Mouse (Mus musculus) liver, embryonic 14.5 days (tissue): ENCODE results near the gene Vav3. TPM values are rescaled to one million over a fixed set of nuclear protein-coding genes. Genes with fewer than 3 reads are reported as not detected.

Source experiments
- ATAC-seq: fragments of 200-750 bp; cut with Nextera tagmentation; 2 replicates; pipeline ENCODE4 v1.8.0; 2017; ENCODE audit warnings: moderate number of reproducible peaks, mild to moderate bottlenecking, moderate library complexity; ENCODE audit not compliant: insufficient read depth
- DNase-seq, 3 experiments: peaks; one replicate each; pipeline ENCODE4 v3.0.0-alpha.2; 2012 to 2013; ENCODE audit warnings: low read depth in 3 of 3, low spot score in 3 of 3
- H3K27ac ChIP-seq: fragments of 300-500 bp; sonication (generic); 2 replicates; pipeline ENCODE4 v1.5.1; 2014; ENCODE audit warnings: moderate library complexity, mild to moderate bottlenecking, control low read depth, inconsistent platforms
- H3K27me3 ChIP-seq: fragments of 300-500 bp; sonication (generic); 2 replicates; pipeline ENCODE4 v1.6.1; 2014; ENCODE audit warnings: mild to moderate bottlenecking, low read length, moderate library complexity; ENCODE audit not compliant: control insufficient read depth, insufficient read depth
- H3K36me3 ChIP-seq: fragments of 300-500 bp; sonication (generic); replicated peaks from 2 replicates; pipeline ENCODE4 v1.6.1; 2014; ENCODE audit warnings: low read depth; ENCODE audit not compliant: control insufficient read depth, insufficient read depth
- H3K4me1 ChIP-seq, 2 experiments: fragments of 200-500 bp in 1 of 2; fragments of 300-500 bp in 1 of 2; sonication (generic) in 1 of 2; replicated peaks; 2 replicates each; pipeline ENCODE4 v1.6.1; 2012 to 2014; ENCODE audit warnings: antibody characterized with exemption in 1 of 2, inconsistent platforms in 1 of 2, low read length in 1 of 2; ENCODE audit not compliant: control insufficient read depth in 2 of 2, insufficient read depth in 2 of 2
- H3K4me2 ChIP-seq: fragments of 300-500 bp; sonication (generic); 2 replicates; pipeline ENCODE4 v1.6.1; 2014; ENCODE audit warnings: low read depth, mild to moderate bottlenecking, control low read depth, moderate library complexity
- H3K4me3 ChIP-seq, 2 experiments: fragments of 200-500 bp in 1 of 2; fragments of 300-500 bp in 1 of 2; sonication (generic) in 1 of 2; 2 replicates each; pipeline ENCODE4 v1.5.1; 2012 to 2014; ENCODE audit warnings: low read depth in 2 of 2, low read length in 2 of 2, mild to moderate bottlenecking in 2 of 2, control low read depth in 1 of 2, inconsistent platforms in 1 of 2, moderate library complexity in 1 of 2; ENCODE audit not compliant: insufficient read depth in 1 of 2
- H3K9ac ChIP-seq: fragments of 300-500 bp; sonication (generic); replicated peaks from 2 replicates; pipeline ENCODE4 v1.6.1; 2014; ENCODE audit warnings: mild to moderate bottlenecking, control low read depth, moderate library complexity
- H3K9me3 ChIP-seq: fragments of 300-500 bp; sonication (generic); 2 replicates; pipeline ENCODE4 v1.6.1; 2016; ENCODE audit warnings: low read length, mixed read lengths; ENCODE audit not compliant: control insufficient read depth
- CTCF ChIP-seq: IDR thresholded peaks from 2 replicates; pipeline ENCODE4 v1.5.1; 2016; ENCODE audit warnings: antibody characterized with exemption, low read depth, control low read depth
- EP300 ChIP-seq: IDR thresholded peaks from 2 replicates; pipeline ENCODE4 v1.6.1; 2016; ENCODE audit warnings: antibody characterized with exemption, low read depth
- WGBS: fragments of 180-500 bp; shearing (Covaris S2); extraction: QIAGEN DNeasy Blood & Tissue Kit; methylation state at CpG from one replicate; pipeline ENCODE4 v1.1.7; 2014; ENCODE audit not compliant: insufficient replicate concordance; 5-methylcytosine and 5-hydroxymethylcytosine counted together
- polyA plus RNA-seq, 2 experiments: library from polyadenylated mRNA; depleted of rRNA in 1 of 2; stranded (reverse) in 1 of 2; unstranded in 1 of 2; fragments of >200 nt; fragmentation: Nextera tagmentation in 1 of 2; extraction: Ambion mirVana in 1 of 2; gene quantifications; 2 replicates each; pipeline versions ENCODE4 v1.2.1 to v1.2.3; 2012 to 2014

The Vav3 gene
- polyA plus RNA-seq, 2 experiments, result 1.2 to 2.8 TPM

GRCm38 (mm10) chr3:109476521-109476920 is 136.1 kb downstream of the Vav3 start:
- no peaks in the 10 kb centered on the region for H3K4me1 ChIP-seq
- DNase-seq (no peak), ATAC-seq (no peak)
- H3K9me3 ChIP-seq, result no peaks in the 10 kb centered on the region
- no peak overlapping the region for H3K9ac ChIP-seq
- H3K4me2 ChIP-seq, result no peak overlapping the region
- H3K36me3 ChIP-seq, result no peaks in the 10 kb centered on the region
- H3K4me3 ChIP-seq, result no peak overlapping the region
- H3K27ac ChIP-seq, result no peak overlapping the region
- 74% methylated on average over 8 of the region's 8 CpGs for WGBS
- H3K27me3 ChIP-seq, result no peaks in the 10 kb centered on the region
- no peak for TF ChIP-seq EP300
- TF ChIP-seq CTCF, result no peak

- Histone ChIP-seq H3K27ac (no peak overlapping the region), H3K4me3 (no peak overlapping the region), H3K4me2 (no peak overlapping the region), H3K9me3 (no peaks in the 10 kb centered on the region), H3K27me3 (no peaks in the 10 kb centered on the region), H3K36me3 (no peaks in the 10 kb centered on the region), H3K9ac (no peak overlapping the region), H3K4me1 (no peaks in the 10 kb centered on the region)
- ATAC-seq (no peak), DNase-seq (no peak)
- TF ChIP-seq EP300 (no peak), CTCF (no peak)
- 54% methylated on average over 4 of the region's 4 CpGs for WGBS
These were observed 137.8 kb downstream of the Vav3 start for GRCm38 (mm10) chr3:109478297-109478696.

GRCm38 (mm10) chr3:109480625-109481024 is 140.2 kb downstream of the Vav3 start:
- Histone ChIP-seq H3K4me3 (no peak overlapping the region), H3K27me3 (no peaks in the 10 kb centered on the region), H3K27ac (no peak overlapping the region), H3K9me3 (no peaks in the 10 kb centered on the region), H3K4me2 (no peak overlapping the region), H3K36me3 (no peaks in the 10 kb centered on the region), H3K4me1 (no peaks in the 10 kb centered on the region), H3K9ac (no peak overlapping the region)
- ATAC-seq, result no peak
- TF ChIP-seq CTCF, result no peak
- TF ChIP-seq EP300, result no peak
- DNase-seq, result no peak
- WGBS, result 54% methylated on average over 2 of the region's 2 CpGs

GRCm38 (mm10) chr3:109486786-109487185 is 146.3 kb downstream of the Vav3 start:
- Histone ChIP-seq H3K4me2 (no peak overlapping the region), H3K27me3 (no peaks in the 10 kb centered on the region), H3K9me3 (no peaks in the 10 kb centered on the region), H3K4me3 (no peak overlapping the region), H3K27ac (no peak overlapping the region), H3K4me1 (no peaks in the 10 kb centered on the region), H3K9ac (no peak overlapping the region), H3K36me3 (no peaks in the 10 kb centered on the region)
- 54% methylated on average over 3 of the region's 3 CpGs for WGBS
- ATAC-seq (no peak), DNase-seq (no peak)
- TF ChIP-seq EP300 (no peak), CTCF (no peak)

GRCm38 (mm10) chr3:109487823-109488222 is 147.4 kb downstream of the Vav3 start:
- no peaks in the 10 kb centered on the region for H3K27me3 ChIP-seq
- H3K4me1 ChIP-seq, result no peaks in the 10 kb centered on the region
- H3K9ac ChIP-seq, result no peak overlapping the region
- H3K9me3 ChIP-seq, result no peaks in the 10 kb centered on the region
- no peaks in the 10 kb centered on the region for H3K36me3 ChIP-seq
- no peak for DNase-seq
- 72% methylated on average over 4 of the region's 4 CpGs for WGBS
- no peak overlapping the region for H3K27ac ChIP-seq
- H3K4me2 ChIP-seq, result no peak overlapping the region
- H3K4me3 ChIP-seq, result no peak overlapping the region
- no peak for ATAC-seq
- TF ChIP-seq CTCF (no peak), EP300 (no peak)

GRCm38 (mm10) chr3:109488750-109489171 is 148.3 kb downstream of the Vav3 start:
- WGBS, result 52% methylated on average over 4 of the region's 4 CpGs

More at GRCm38 (mm10) chr3:109488750-109489171, 148.3 kb downstream of the Vav3 start:
- Histone ChIP-seq H3K9me3 (no peaks in the 10 kb centered on the region), H3K4me2 (no peak overlapping the region), H3K27me3 (no peaks in the 10 kb centered on the region), H3K4me3 (no peak overlapping the region), H3K27ac (no peak overlapping the region), H3K9ac (no peak overlapping the region), H3K4me1 (no peaks in the 10 kb centered on the region), H3K36me3 (no peaks in the 10 kb centered on the region)
- ATAC-seq (no peak), DNase-seq (no peak)
- TF ChIP-seq EP300 (no peak), CTCF (no peak)
